Mouse (Mus musculus): Measurements from ENCODE around the gene H2afb2. TPM values are rescaled to one million over a fixed set of nuclear protein-coding genes. Genes with fewer than 3 reads are reported as not detected.

Gene H2afb2
- not detected for polyA plus RNA-seq (2017; shearing (Covaris generic))

GRCm38 (mm10) chrX:116680878-116681277 is at the start of gene H2afb2:
Gene H2afb2, plus strand, starts transcription at chrX:116681178.

Other genes starting within 250 kb of the H2afb2 start
- not detected for gene Cpxcr1, start 232.2 kb upstream of the H2afb2 start, polyA plus RNA-seq (2017; shearing (Covaris generic))